Mouse (Mus musculus): ENCODE measurements around the gene Ints11. TPM values are rescaled to one million over a fixed set of nuclear protein-coding genes. Genes with fewer than 3 reads are reported as not detected.

Gene Ints11
- total RNA-seq, 1 experiment from 2014 or later = 24.8 TPM

DNA sequence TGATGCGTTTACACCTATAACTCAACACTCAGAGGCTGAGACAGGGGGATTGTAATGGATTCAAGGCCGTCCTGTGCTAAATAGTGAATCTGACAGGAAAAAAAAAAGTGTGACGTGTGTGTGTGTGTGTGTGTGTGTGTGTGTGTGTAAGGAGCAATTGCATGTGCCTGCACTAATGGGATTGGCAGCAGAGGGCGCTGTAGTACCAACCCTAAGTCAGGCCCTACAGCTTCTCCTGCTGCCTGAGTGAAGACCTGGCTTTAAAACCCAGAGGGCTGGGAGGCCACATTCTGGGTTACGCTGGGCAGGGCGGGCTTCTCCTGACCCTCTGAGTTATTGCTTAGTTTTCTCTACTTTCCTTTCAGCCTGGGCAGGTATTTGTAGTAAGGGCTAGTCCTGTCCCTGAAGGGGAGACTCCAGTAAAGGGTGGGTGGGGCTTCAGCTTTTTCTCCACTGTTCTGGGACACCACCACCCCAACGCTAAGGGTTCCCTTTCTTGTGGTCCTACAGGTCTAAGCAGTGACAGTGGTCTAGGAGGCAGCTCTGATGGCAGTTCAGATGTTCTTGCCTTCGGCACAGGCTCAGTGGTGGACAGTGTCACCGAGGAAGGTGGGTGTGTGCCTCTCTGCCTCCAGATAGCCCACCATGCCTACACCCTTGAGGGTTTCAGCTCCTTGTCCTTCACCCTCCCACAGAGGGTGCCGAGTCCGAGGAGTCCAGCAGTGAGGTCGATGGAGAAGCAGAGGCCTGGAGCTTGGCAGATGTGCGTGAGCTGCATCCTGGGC is 35.2 kb downstream of the Ints11 start:
- ATAC-seq (replicated peaks in 1 of 2; ENCODE audit: insufficient read depth in 1 of 2, low FRiP score in 2 of 2, low TSS enrichment in 1 of 2, low read depth in 1 of 2, poor library complexity in 2 of 2, severe bottlenecking in 2 of 2) = no peak

DNA sequence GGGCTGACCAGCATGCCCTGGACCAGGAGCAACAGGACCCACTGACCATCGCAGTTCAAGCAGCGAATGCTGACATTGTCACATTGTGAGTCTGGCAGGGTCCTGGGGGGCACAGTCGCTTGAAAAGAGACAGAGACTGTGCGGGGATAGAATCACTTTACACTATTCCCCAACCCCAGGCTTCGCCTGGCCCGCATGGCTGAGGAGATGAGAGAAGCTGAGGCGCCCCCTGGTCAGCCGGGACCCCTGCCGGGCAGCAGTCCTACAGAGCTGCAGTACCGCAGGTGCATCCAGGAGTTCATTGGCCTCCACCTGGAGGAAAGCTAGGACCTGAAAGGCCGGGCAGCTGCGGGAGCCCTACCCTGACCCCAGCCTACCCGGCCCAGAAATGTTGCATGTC is 36.3 kb downstream of the Ints11 start:
- ATAC-seq (replicated peaks in 1 of 2; ENCODE audit: insufficient read depth in 1 of 2, low FRiP score in 2 of 2, low TSS enrichment in 1 of 2, low read depth in 1 of 2, poor library complexity in 2 of 2, severe bottlenecking in 2 of 2) = no peak

DNA sequence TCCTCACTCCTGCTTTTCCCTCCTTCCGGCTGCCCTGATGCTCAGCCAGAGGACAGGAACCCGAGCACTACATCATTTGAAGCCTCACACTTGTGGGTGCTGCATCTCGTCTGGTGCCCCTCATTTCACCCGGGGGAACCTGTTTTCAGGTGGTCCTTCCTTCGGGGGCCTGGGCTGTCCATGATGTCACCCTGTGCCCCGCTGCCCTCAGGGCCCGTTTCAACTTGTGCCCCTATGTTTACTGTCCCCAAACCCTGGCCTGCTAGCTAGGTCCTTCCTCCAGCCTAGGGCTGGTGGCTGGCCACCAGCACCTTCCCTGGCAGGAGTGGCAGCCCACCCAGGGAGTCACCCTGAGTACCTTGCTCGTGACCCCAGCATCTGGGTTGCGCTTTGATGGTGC is 36.8 kb downstream of the Ints11 start:
- ATAC-seq (replicated peaks in 1 of 2; ENCODE audit: insufficient read depth in 1 of 2, low FRiP score in 2 of 2, low TSS enrichment in 1 of 2, low read depth in 1 of 2, poor library complexity in 2 of 2, severe bottlenecking in 2 of 2) = no peak

DNA sequence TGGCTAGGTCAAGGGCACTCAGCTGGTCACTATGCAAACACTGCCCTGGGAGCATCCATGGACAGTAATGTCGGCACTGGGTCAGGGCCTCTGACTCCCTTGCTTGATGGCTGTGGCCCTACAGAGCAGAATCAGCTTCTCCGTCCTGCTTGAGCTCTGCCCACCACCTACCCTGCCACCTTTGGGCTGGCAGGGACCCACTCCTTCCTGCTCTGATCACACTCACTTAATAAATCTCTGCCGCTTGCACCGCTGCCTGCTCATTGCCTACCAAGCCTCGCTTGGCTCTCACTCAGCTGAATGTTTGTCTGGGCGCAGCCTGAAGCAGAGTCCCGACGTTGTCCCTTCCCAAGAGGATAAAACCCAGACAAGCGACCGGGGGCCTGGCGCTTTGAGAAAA is 37.7 kb downstream of the Ints11 start:
- ATAC-seq (replicated peaks in 1 of 2; ENCODE audit: insufficient read depth in 1 of 2, low FRiP score in 2 of 2, low TSS enrichment in 1 of 2, low read depth in 1 of 2, poor library complexity in 2 of 2, severe bottlenecking in 2 of 2) = no peak

DNA sequence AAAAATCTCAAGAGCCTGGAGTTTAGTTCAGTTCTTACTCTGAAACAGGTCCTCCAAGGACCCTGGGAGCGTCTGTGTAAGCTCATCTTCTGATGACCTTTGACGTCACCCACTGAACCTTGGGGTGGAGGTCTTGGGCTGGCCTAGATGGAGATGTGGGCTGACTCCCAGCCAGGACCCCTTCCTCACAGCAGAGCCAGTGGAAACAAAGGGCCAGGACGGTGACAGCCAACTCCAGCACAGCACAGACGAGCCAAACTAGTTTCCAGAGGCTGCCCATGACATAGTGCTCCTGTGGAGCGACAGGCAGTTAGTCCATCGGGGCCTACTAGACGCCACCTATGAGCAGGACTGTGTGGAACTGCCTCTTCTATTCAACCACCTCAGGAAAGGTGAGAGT is 38.9 kb downstream of the Ints11 start:
- ATAC-seq (replicated peaks in 1 of 2; ENCODE audit: insufficient read depth in 1 of 2, low FRiP score in 2 of 2, low TSS enrichment in 1 of 2, low read depth in 1 of 2, poor library complexity in 2 of 2, severe bottlenecking in 2 of 2) = peak in 1 of 2 experiments; percentile 5; a peak in 1 of 4 replicates

DNA sequence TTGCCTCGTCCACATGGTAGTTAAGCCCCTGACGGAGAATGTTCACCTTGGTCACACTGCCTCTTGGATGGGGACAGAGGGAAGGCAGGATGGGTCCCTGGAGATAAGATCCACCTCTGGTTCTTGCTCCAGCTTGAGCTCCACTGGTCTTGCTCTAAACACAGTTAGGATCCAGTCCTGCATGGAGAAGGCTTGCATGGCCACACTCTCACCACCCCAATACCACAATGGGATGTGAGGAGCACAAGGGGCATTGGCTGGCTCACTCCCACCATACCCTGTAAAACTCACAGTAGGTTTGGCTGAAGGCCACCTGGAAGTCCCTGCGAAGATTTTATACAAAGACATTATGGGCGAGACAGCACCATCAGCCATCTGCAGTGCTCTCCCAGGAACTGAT is 39.4 kb downstream of the Ints11 start:
- no peak for ATAC-seq (replicated peaks in 1 of 2; ENCODE audit: insufficient read depth in 1 of 2, low FRiP score in 2 of 2, low TSS enrichment in 1 of 2, low read depth in 1 of 2, poor library complexity in 2 of 2, severe bottlenecking in 2 of 2)

DNA sequence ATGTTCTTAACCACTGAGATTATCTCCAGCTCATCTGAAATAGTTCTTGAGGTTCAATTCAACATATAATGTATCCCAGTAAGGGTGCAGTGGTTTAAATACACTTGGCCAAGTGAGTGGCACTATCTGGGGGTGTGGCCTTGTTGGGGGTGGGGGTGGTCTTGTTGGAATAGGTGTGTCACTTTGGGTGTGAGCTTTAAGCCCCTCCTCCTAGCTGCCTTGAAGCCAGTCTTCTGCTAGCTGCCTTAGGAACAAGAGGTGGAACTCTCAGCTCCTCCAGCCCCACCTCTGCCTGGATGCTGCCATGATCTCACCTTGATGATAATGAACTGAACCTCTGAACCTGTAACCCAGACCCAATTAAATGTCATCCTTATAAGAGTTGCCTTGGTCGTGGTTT is 62.7 kb downstream of the Ints11 start:
- no peak for ATAC-seq (replicated peaks in 1 of 2; ENCODE audit: insufficient read depth in 1 of 2, low FRiP score in 2 of 2, low TSS enrichment in 1 of 2, low read depth in 1 of 2, poor library complexity in 2 of 2, severe bottlenecking in 2 of 2)

Other genes starting within 250 kb of the Ints11 start
- 75.7 and 107 TPM in 2 replicates for gene Cdk11b, start 244.7 kb upstream of the Ints11 start, total RNA-seq (2017)
- gene Gm10563, start 224.1 kb upstream of the Ints11 start, total RNA-seq (2017) = not detected in 2 replicates
- gene Mmp23, start 216.2 kb upstream of the Ints11 start, total RNA-seq (2017) = not detected in 2 replicates
- 29.1 and 42.8 TPM in 2 replicates for gene Mib2, start 200.3 kb upstream of the Ints11 start, total RNA-seq (2017)
- gene Fndc10, start 175.2 kb upstream of the Ints11 start, total RNA-seq (2017) = 3.7 and 6.9 TPM in 2 replicates
- gene Ssu72, start 164.7 kb upstream of the Ints11 start, total RNA-seq (2017) = 73.4 and 97.7 TPM in 2 replicates
- 0.31 and 1.5 TPM in 2 replicates for gene Tmem240, start 134.7 kb upstream of the Ints11 start, total RNA-seq (2017)
- 53.7 and 73.8 TPM in 2 replicates for gene Atad3a, start 108.5 kb upstream of the Ints11 start, total RNA-seq (2017)
- gene Vwa1, start 94.8 kb upstream of the Ints11 start, total RNA-seq (2017) = 0.30 and 0.31 TPM in 2 replicates
- 0.05 TPM in 1 of 2 replicates, not detected in the other for gene Tmem88b, start 83.7 kb upstream of the Ints11 start, total RNA-seq (2017)
- not detected in 2 replicates for gene Ankrd65, start 79.1 kb upstream of the Ints11 start, total RNA-seq (2017)
- 47.9 and 55.7 TPM in 2 replicates for gene Mrpl20, start 66.7 kb upstream of the Ints11 start, total RNA-seq (2017)
- gene Ccnl2, start 57.1 kb upstream of the Ints11 start, total RNA-seq (2017) = 120 and 133 TPM in 2 replicates
- gene Aurkaip1, start 38.3 kb upstream of the Ints11 start, total RNA-seq (2017) = 93.5 and 114 TPM in 2 replicates
- 1.4 and 13.4 TPM in 2 replicates for gene Mxra8, start 29.9 kb upstream of the Ints11 start, total RNA-seq (2017)
- 21.0 and 23.8 TPM in 2 replicates for gene Dvl1, start 22.1 kb upstream of the Ints11 start, total RNA-seq (2017)
- gene Tas1r3, start 6.2 kb upstream of the Ints11 start, total RNA-seq (2017) = 0.45 and 0.75 TPM in 2 replicates
- 7.3 and 8.5 TPM in 2 replicates for gene Cptp, start 106 bp upstream of the Ints11 start, total RNA-seq (2017)
- gene Pusl1, start 22.2 kb downstream of the Ints11 start, total RNA-seq (2017) = 23.3 and 26.5 TPM in 2 replicates
- 3.7 and 13.8 TPM in 2 replicates for gene Acap3, start 22.3 kb downstream of the Ints11 start, total RNA-seq (2017)
- gene Ube2j2, start 74.3 kb downstream of the Ints11 start, total RNA-seq (2017) = 80.7 and 104 TPM in 2 replicates
- gene C1qtnf12, start 92.8 kb downstream of the Ints11 start, total RNA-seq (2017) = 12.1 and 36.7 TPM in 2 replicates
- gene B3galt6, start 123.1 kb downstream of the Ints11 start, total RNA-seq (2017) = 8.6 and 11.8 TPM in 2 replicates
- 151 and 176 TPM in 2 replicates for gene Sdf4, start 123.3 kb downstream of the Ints11 start, total RNA-seq (2017)
- 2.3 and 6.6 TPM in 2 replicates for gene Tnfrsf4, start 144.3 kb downstream of the Ints11 start, total RNA-seq (2017)
- gene Tnfrsf18, start 156.6 kb downstream of the Ints11 start, total RNA-seq (2017) = 14.5 and 33.5 TPM in 2 replicates
- 1.3 TPM in 1 of 2 replicates, not detected in the other for gene Ttll10, start 189.9 kb downstream of the Ints11 start, total RNA-seq (2017)
- gene 9430015G10Rik, start 240.4 kb downstream of the Ints11 start, total RNA-seq (2017) = 35.2 and 42.8 TPM in 2 replicates